ENCODE assay signal across 37 mouse cellular contexts in genomic region chr7:48832735-48833134, GRCm38 (mm10). TPM values are rescaled to one million over a fixed set of nuclear protein-coding genes. Genes with fewer than 3 reads are reported as not detected.
DNase-seq lines count a peak whose midpoint lies in the region; ATAC-seq and TF ChIP-seq lines count a peak whose summit lies in the region.
"Had no signal": no experiment of that assay in that cellular context is flagged by ENCODE, and none has a peak within 500 bp of the region (broad histone marks: within the 10 kb centered on the region; RNA-seq: fewer than 3 reads in every experiment).

No protein-coding gene starts in this region.

- no peak overlapping the region for H3K4me3 ChIP-seq in heart, embryonic 13.5 days
- no peak overlapping the region for H3K4me3 ChIP-seq in stomach, postnatal 0 days (ENCODE audit: low read depth, low read length)
- H3K4me3 ChIP-seq: embryonic facial prominence, embryonic 13.5 days; forebrain, embryonic 10.5 days; forebrain, embryonic 15.5 days; gastrocnemius, adult 2 months; kidney, embryonic 15.5 days; layer of hippocampus, adult 2 months; left cerebral cortex, adult 2 months; stomach, embryonic 15.5 days had no signal

- H3K27ac ChIP-seq in heart, embryonic 13.5 days (replicated peaks), result peak overlapping the region; percentile 92
- H3K27ac ChIP-seq in stomach, postnatal 0 days (replicated peaks), result 0 out of 2 replicates have a peak overlapping the region, but pooled peaks have one; percentile 18
- H3K27ac ChIP-seq: embryonic facial prominence, embryonic 13.5 days; forebrain, embryonic 10.5 days; forebrain, embryonic 15.5 days; gastrocnemius, adult 2 months; kidney, embryonic 15.5 days; layer of hippocampus, adult 2 months; left cerebral cortex, adult 2 months; liver, embryonic 14.5 days; stomach, embryonic 15.5 days had no signal

- H3K9ac ChIP-seq in heart, embryonic 13.5 days, result peak overlapping the region; percentile 61
- H3K9ac ChIP-seq in stomach, postnatal 0 days (ENCODE audit: low read length), result no peak overlapping the region
- H3K9ac ChIP-seq: embryonic facial prominence, embryonic 13.5 days; forebrain, embryonic 15.5 days; kidney, embryonic 15.5 days; liver, embryonic 14.5 days; stomach, embryonic 15.5 days had no signal

- no peak for ATAC-seq in heart, embryonic 13.5 days (ENCODE audit: extremely low read depth, insufficient number of reproducible peaks, low FRiP score, low TSS enrichment)
- ATAC-seq in granulocyte monocyte progenitor cell, adult 5-6 weeks (replicated peaks; ENCODE audit: poor library complexity, severe bottlenecking), result peak; percentile 57
- no peak for ATAC-seq in stomach, postnatal 0 days (ENCODE audit: low FRiP score, low TSS enrichment)
- ATAC-seq: forebrain, embryonic 15.5 days; hindbrain, embryonic 16.5 days; midbrain, embryonic 16.5 days; Patski had no signal

- H3K9me3 ChIP-seq in heart, embryonic 13.5 days, result no peaks in the 10 kb centered on the region
- H3K9me3 ChIP-seq in stomach, postnatal 0 days (ENCODE audit: control insufficient read depth, low read length), result no peaks in the 10 kb centered on the region
- H3K9me3 ChIP-seq: embryonic facial prominence, embryonic 13.5 days; forebrain, embryonic 10.5 days; forebrain, embryonic 15.5 days; kidney, embryonic 15.5 days; stomach, embryonic 15.5 days had no signal

- peaks cover 72% of the 10 kb centered on the region for H3K36me3 ChIP-seq in heart, embryonic 13.5 days
- 0 out of 2 replicates have a peak, but pooled peaks cover under 1% of the 10 kb centered on the region for H3K36me3 ChIP-seq in stomach, postnatal 0 days (ENCODE audit: control insufficient read depth, insufficient read depth, low read length)

- no peak overlapping the region for H3K4me2 ChIP-seq in heart, embryonic 13.5 days
- H3K4me2 ChIP-seq in stomach, postnatal 0 days (replicated peaks; ENCODE audit: low read depth), result no peak overlapping the region
- H3K4me2 ChIP-seq: embryonic facial prominence, embryonic 13.5 days; forebrain, embryonic 15.5 days; kidney, embryonic 15.5 days; midbrain, embryonic 11.5 days; stomach, embryonic 15.5 days had no signal

- WGBS in heart, embryonic 13.5 days, result 60% methylated on average over 1 of the region's 1 CpGs
- 42% methylated on average over 1 of the region's 1 CpGs for WGBS in stomach, postnatal 0 days

- peaks cover 97% of the 10 kb centered on the region for H3K4me1 ChIP-seq in heart, embryonic 13.5 days
- 0 out of 2 replicates have a peak, but pooled peaks cover 2% of the 10 kb centered on the region for H3K4me1 ChIP-seq in stomach, postnatal 0 days (replicated peaks; ENCODE audit: control insufficient read depth, insufficient read depth)
- H3K4me1 ChIP-seq: embryonic facial prominence, embryonic 13.5 days; kidney, embryonic 15.5 days; stomach, embryonic 15.5 days had no signal

- intact Hi-C loops in heart, postnatal 25 days (cut with DNase I), result no loop called here

- peak; percentile 72 for DNase-seq in heart, adult 11 months
- DNase-seq in heart, postnatal 25 days (ENCODE audit: low spot score), result no peak
- DNase-seq in heart, adult 18-20 months, result no peak
- no peak for DNase-seq in stomach, postnatal 0 days (ENCODE audit: low spot score)
- no peak for DNase-seq in layer of hippocampus, adult 11-12 months (ENCODE audit: low spot score)
- DNase-seq: adrenal gland, postnatal 10 days; cerebellum, adult 11 months; cerebellum, adult 9-11 months; gastrocnemius, adult 2 months; gastrocnemius, postnatal 36 days; kidney, adult 18-20 months; kidney, postnatal 25 days; left cerebral cortex, postnatal 4 days; liver; lung, adult 2 months; lung, postnatal 10 days; right cerebral cortex, postnatal 25 days; thymus, postnatal 14 days had no signal

- TF ChIP-seq EP300 in stomach, postnatal 0 days (optimal IDR thresholded peaks at IDR 0.05), result no peak

- no peak for TF ChIP-seq CTCF in stomach, postnatal 0 days (IDR thresholded peaks at IDR 0.05; ENCODE audit: low read depth)

- H3K27me3 ChIP-seq in heart, embryonic 13.5 days (replicated peaks), result no peaks in the 10 kb centered on the region
- no peaks in the 10 kb centered on the region for H3K27me3 ChIP-seq in stomach, postnatal 0 days (ENCODE audit: control insufficient read depth, insufficient read depth, low read length)
- H3K27me3 ChIP-seq: embryonic facial prominence, embryonic 13.5 days; forebrain, embryonic 15.5 days; kidney, embryonic 15.5 days; Patski; stomach, embryonic 15.5 days had no signal

RNA-seq across cellular contexts. Expression of gene Csrp3, which starts 15.1 kb away (rescaled TPM):
- total RNA-seq in heart, postnatal 25 days (2021), result 1,000 to 10,000 TPM; 2,113 to 2,237 TPM
- polyA plus RNA-seq in heart, embryonic 13.5 days (2015; fragmentation: Nextera tagmentation; extraction: Ambion mirVana), result 1,256 and 1,437 TPM in 2 replicates
- 1,000 to 10,000 TPM; 1,990 to 2,288 TPM for total RNA-seq in heart, adult 18-20 months (2021)
- total RNA-seq in granulocyte monocyte progenitor cell, adult 5-6 weeks (2014; fragmentation: Nextera tagmentation), result 5.2 and 9.5 TPM in 2 replicates
- total RNA-seq in granulocyte monocyte progenitor cell, adult 5-6 weeks (2017), result 6.3 and 7.1 TPM in 2 replicates
- polyA plus RNA-seq in stomach, postnatal 0 days (2015; fragmentation: Nextera tagmentation; extraction: Ambion mirVana), result 0.22 and 0.73 TPM in 2 replicates
- total RNA-seq: layer of hippocampus, adult 2 months; layer of hippocampus, postnatal 14 days; left cerebral cortex, adult 2 months; left cerebral cortex, postnatal 4 days; neutrophil, adult 5-6 weeks had no signal
- polyA plus RNA-seq: forebrain, embryonic 10.5 days; hindbrain, embryonic 11.5 days; intestine, embryonic 14.5 days; midbrain, embryonic 11.5 days; midbrain, embryonic 16.5 days; Patski; urinary bladder, adult 2 months had no signal

RNA-seq across cellular contexts. Expression of gene Zdhhc13, which starts 43.9 kb away (rescaled TPM):
- total RNA-seq in heart, postnatal 25 days (2021), result 10 to 100 TPM; 11.0 to 12.9 TPM
- polyA plus RNA-seq in heart, embryonic 13.5 days (2015; fragmentation: Nextera tagmentation; extraction: Ambion mirVana), result 31.1 and 32.5 TPM in 2 replicates
- total RNA-seq in heart, adult 18-20 months (2021), result 10 to 100 TPM; 11.2 to 13.8 TPM
- 35.8 and 37.4 TPM in 2 replicates for total RNA-seq in granulocyte monocyte progenitor cell, adult 5-6 weeks (2014; fragmentation: Nextera tagmentation)
- total RNA-seq in granulocyte monocyte progenitor cell, adult 5-6 weeks (2017), result 50.2 and 54.2 TPM in 2 replicates
- 33.3 and 34.0 TPM in 2 replicates for polyA plus RNA-seq in stomach, postnatal 0 days (2015; fragmentation: Nextera tagmentation; extraction: Ambion mirVana)

RNA-seq across cellular contexts. Expression of gene E2f8, which starts 48.7 kb away (rescaled TPM):
- under 1 TPM; 0.75 to 0.87 TPM for total RNA-seq in heart, postnatal 25 days (2021)
- 18.6 and 19.9 TPM in 2 replicates for polyA plus RNA-seq in heart, embryonic 13.5 days (2015; fragmentation: Nextera tagmentation; extraction: Ambion mirVana)
- total RNA-seq in heart, adult 18-20 months (2021), result under 1 TPM; 0.45 to 0.82 TPM
- 92.7 and 99.0 TPM in 2 replicates for total RNA-seq in granulocyte monocyte progenitor cell, adult 5-6 weeks (2014; fragmentation: Nextera tagmentation)
- 29.6 and 41.6 TPM in 2 replicates for total RNA-seq in granulocyte monocyte progenitor cell, adult 5-6 weeks (2017)
- 4.5 and 5.0 TPM in 2 replicates for polyA plus RNA-seq in stomach, postnatal 0 days (2015; fragmentation: Nextera tagmentation; extraction: Ambion mirVana)
- total RNA-seq: gastrocnemius, adult 2 months had no signal

Comparison
In these comparisons a context has a peak if more than half of its experiments do, and no peak if none do; other contexts are left out.
1. RNA of gene Csrp3, which starts 15.1 kb away (total RNA-seq): 1,990 to 2,288 TPM in heart, adult 18-20 months and 2,113 to 2,237 TPM in heart, postnatal 25 days; 5.2 to 9.5 TPM in granulocyte monocyte progenitor cell, adult 5-6 weeks; every median in the first group is over 100 times any median in the second.
2. RNA of gene E2f8, which starts 48.7 kb away (total RNA-seq): 29.6 to 99.0 TPM in granulocyte monocyte progenitor cell, adult 5-6 weeks; 0.75 to 0.87 TPM in heart, postnatal 25 days and 0.45 to 0.82 TPM in heart, adult 18-20 months; every median in the first group is over 10 times any median in the second.